Mouse (Mus musculus): ENCODE results near the gene Aplf. TPM values are rescaled to one million over a fixed set of nuclear protein-coding genes. Genes with fewer than 3 reads are reported as not detected.

Aplf gene
- polyA plus RNA-seq (2012; ENCODE audit: insufficient read depth, insufficient read length, low replicate concordance, missing spikeins) = not detected in 2 replicates

DNA sequence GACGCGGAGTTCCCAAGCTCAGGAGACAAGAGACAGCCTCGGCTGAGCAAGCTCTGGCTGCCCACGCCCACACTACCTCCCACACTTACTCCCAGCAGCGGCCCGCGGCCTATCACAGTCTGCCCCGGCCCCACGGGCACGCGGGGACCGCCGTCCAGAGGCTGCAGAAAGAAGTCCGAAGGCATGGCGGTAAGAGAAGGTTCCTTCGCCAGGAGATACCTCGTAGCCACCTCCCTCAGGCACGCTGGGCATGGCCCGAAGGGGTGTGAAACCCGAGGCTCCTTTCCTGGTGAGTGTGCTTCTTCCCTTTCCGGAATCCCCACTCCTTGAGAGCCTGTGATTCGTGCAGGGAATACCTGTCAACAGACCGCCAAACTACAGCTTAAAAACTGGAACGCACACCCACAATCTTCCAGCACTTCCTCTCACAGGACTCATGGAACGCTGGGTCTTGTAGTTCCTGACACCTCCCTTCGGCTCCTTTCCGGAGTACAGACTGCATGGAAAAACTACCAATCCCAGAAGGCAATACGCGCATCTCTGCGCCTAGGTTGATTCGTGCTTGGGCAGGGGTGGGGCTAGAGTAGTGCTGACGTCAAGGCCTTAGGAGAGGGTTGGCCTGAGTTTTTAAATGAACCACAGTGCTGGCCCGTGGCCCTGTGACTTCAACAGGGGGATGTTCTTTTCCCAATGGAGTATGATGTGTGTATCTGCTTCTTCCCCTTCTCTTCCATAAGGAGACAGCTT is at the start of gene Aplf:
TSS of gene Aplf (minus strand) at position 423 of the 747 bp plus-strand sequence.
- H3K4me3 ChIP-seq (ENCODE audit: insufficient read depth, low read depth, low read length) = peak within 1 kb of the TSS; percentile 76
- WGBS = under 1% methylated on average over 33 of the region's 33 CpGs
- TF ChIP-seq POLR2A (IDR thresholded peaks at IDR 0.05; ENCODE audit: insufficient read depth, low read depth, low read length) (no peak), CTCF (IDR thresholded peaks at IDR 0.05; ENCODE audit: insufficient read depth, low read depth, low read length) (no peak)
- peak within 1 kb of the TSS; percentile 66; the same call in 1 of the 2 replicates for H3K27ac ChIP-seq (ENCODE audit: insufficient read depth, low read depth, low read length)
- H3K4me1 ChIP-seq (ENCODE audit: control insufficient read depth, insufficient read depth, low read length) = peaks cover 5% of the 10 kb centered on the region; the same call in 1 of the 2 replicates

DNA sequence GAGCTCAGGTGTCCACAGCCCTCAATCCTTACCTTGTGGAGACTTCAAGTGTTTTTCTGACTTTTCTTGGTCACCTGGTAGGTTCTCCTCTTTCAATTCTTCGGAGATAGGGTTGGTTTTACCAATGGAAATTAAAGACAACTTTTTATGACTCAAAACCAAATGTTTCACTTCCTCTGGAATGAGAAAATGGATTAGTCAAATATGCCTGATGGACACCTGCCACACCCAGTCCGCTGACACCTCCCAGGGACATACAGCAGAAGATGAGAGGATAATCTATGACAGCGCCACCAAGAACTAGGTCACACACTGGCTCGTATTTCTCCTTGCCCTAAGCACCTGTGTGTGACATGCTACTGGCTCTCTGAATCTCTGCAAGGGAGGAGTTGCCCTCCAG is 42.1 kb upstream of the Aplf start:
- Histone ChIP-seq H3K4me1 (ENCODE audit: control insufficient read depth, insufficient read depth, low read length) (0 out of 2 replicates have a peak, but pooled peaks cover 3% of the 10 kb centered on the region), H3K4me3 (ENCODE audit: insufficient read depth, low read depth, low read length) (no peak overlapping the region), H3K27ac (ENCODE audit: insufficient read depth, low read depth, low read length) (no peak overlapping the region)
- TF ChIP-seq CTCF (IDR thresholded peaks at IDR 0.05; ENCODE audit: insufficient read depth, low read depth, low read length) (no peak), POLR2A (IDR thresholded peaks at IDR 0.05; ENCODE audit: insufficient read depth, low read depth, low read length) (no peak)
- 90% methylated on average over 4 of the region's 4 CpGs for whole genome bisulfite sequencing

DNA sequence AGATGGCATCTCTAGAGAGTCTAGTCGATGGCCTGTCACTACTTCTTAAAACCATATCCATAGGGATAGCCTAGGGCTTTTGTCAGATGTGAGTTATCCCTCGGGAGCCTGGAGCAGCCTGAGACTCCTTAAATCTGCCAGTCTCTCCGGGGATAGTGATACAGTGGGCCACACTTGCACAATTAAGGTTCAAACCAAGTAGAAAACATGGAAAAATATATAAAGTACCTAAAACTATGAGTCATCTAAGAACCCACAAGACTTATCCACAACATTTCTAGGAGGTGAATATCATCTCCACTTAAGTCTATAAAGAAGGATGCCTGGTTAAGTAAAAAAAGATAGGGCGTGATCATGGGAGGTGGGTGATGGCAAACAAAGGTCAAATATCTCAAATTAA is 40.3 kb upstream of the Aplf start:
- Histone ChIP-seq H3K4me1 (ENCODE audit: control insufficient read depth, insufficient read depth, low read length) (0 out of 2 replicates have a peak, but pooled peaks cover 3% of the 10 kb centered on the region), H3K27ac (ENCODE audit: insufficient read depth, low read depth, low read length) (no peak overlapping the region), H3K4me3 (ENCODE audit: insufficient read depth, low read depth, low read length) (no peak overlapping the region)
- no peak for TF ChIP-seq POLR2A (IDR thresholded peaks at IDR 0.05; ENCODE audit: insufficient read depth, low read depth, low read length)
- TF ChIP-seq CTCF (IDR thresholded peaks at IDR 0.05; ENCODE audit: insufficient read depth, low read depth, low read length) = no peak
- WGBS = 90% methylated on average over 4 of the region's 4 CpGs

DNA sequence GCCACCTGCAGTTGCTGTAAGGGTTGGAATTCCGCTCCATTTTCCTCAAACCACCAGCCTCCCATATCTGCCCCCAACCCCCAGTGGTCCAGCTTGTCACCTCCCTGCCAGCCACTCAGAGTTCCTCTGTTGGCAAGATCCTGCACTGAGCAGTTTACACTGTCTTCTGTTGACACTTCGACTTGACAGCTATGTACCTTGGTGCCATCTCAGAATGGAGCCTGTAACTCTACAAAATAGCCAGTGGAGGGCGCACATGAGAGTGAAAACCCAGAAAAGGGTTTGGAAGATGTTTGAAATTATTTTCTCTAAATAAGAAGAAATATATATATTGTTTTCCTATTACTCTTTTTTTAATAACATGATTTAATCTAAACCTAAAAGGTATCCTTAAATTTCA is 34.3 kb upstream of the Aplf start:
- TF ChIP-seq POLR2A (IDR thresholded peaks at IDR 0.05; ENCODE audit: insufficient read depth, low read depth, low read length) = no peak
- no peak overlapping the region for H3K4me3 ChIP-seq (ENCODE audit: insufficient read depth, low read depth, low read length)
- no peak overlapping the region for H3K27ac ChIP-seq (ENCODE audit: insufficient read depth, low read depth, low read length)
- WGBS = 50% methylated on average over 3 of the region's 3 CpGs
- peaks cover 6% of the 10 kb centered on the region; the same call in 1 of the 2 replicates for H3K4me1 ChIP-seq (ENCODE audit: control insufficient read depth, insufficient read depth, low read length)

DNA sequence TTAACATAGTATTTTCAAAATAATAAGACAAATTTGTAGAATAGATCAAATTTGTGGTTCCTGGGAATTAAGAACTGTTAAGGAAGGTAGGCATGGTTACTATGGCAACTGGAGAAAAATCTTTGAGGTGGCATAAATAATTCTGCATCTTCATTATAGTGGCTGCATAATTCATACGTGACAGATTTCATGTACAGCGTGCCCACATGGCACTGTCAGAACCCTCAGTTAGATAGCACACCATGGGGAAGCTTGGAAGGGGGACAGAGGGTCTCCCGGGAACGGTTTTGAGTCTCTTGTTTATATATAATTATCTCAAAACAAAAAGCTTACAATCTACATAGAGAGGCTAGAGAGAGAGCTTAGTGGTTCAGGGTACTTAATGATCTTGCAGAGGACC is 24.6 kb upstream of the Aplf start:
- no peak overlapping the region for H3K4me3 ChIP-seq (ENCODE audit: insufficient read depth, low read depth, low read length)
- H3K4me1 ChIP-seq (ENCODE audit: control insufficient read depth, insufficient read depth, low read length) = 0 out of 2 replicates have a peak, but pooled peaks cover 4% of the 10 kb centered on the region
- 61% methylated on average over 4 of the region's 4 CpGs for WGBS
- no peak overlapping the region for H3K27ac ChIP-seq (ENCODE audit: insufficient read depth, low read depth, low read length)
- TF ChIP-seq CTCF (IDR thresholded peaks at IDR 0.05; ENCODE audit: insufficient read depth, low read depth, low read length) = no peak
- TF ChIP-seq POLR2A (IDR thresholded peaks at IDR 0.05; ENCODE audit: insufficient read depth, low read depth, low read length) = no peak

DNA sequence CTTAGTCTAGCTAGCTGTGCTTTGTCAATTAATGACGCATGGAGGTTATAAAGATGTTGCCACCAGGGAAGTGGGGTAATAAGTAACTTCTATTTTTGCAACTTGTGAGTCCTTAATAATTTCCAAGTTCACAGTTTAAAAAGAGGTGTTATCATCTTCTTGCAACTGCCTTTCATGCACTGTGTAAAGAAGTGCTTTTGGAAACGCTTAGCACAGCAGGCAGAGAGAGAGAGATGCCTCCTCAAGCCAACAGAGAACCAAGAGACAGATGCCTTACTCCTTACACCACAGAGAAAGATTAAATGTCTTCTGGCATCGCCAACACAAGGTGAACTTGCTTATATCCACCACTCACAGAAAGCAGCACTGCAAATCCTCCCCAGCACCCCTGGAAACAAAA is 24.0 kb upstream of the Aplf start:
- 44% methylated on average over 3 of the region's 3 CpGs for WGBS
- H3K27ac ChIP-seq (ENCODE audit: insufficient read depth, low read depth, low read length) = 0 out of 2 replicates have a peak overlapping the region, but pooled peaks have one; percentile 12
- no peak overlapping the region for H3K4me3 ChIP-seq (ENCODE audit: insufficient read depth, low read depth, low read length)
- TF ChIP-seq POLR2A (IDR thresholded peaks at IDR 0.05; ENCODE audit: insufficient read depth, low read depth, low read length) (no peak), CTCF (IDR thresholded peaks at IDR 0.05; ENCODE audit: insufficient read depth, low read depth, low read length) (no peak)
- 0 out of 2 replicates have a peak, but pooled peaks cover 4% of the 10 kb centered on the region for H3K4me1 ChIP-seq (ENCODE audit: control insufficient read depth, insufficient read depth, low read length)

DNA sequence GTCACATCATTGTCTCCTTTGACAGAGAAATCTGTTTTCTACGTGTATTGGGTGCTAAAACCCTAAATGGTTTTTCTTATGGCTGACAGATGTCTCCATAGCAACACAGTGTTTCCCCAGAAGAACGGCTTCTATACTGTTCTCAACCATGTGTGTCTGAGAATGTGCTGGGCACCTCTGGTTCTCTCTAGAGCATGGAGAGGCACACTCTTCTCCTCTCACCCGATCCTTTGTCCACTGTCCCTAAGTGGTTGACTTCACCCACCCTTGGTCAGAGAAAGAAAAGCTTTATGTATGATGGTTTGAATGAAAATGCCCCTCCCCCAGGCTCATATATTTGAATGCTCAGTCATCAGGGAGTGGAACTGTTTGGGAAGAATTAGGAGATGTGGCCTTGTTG is 8.4 kb upstream of the Aplf start:
- WGBS = 63% methylated on average over 3 of the region's 3 CpGs
- Histone ChIP-seq H3K4me3 (ENCODE audit: insufficient read depth, low read depth, low read length) (no peak overlapping the region), H3K27ac (ENCODE audit: insufficient read depth, low read depth, low read length) (no peak overlapping the region), H3K4me1 (ENCODE audit: control insufficient read depth, insufficient read depth, low read length) (no peaks in the 10 kb centered on the region)
- no peak for TF ChIP-seq CTCF (IDR thresholded peaks at IDR 0.05; ENCODE audit: insufficient read depth, low read depth, low read length)
- TF ChIP-seq POLR2A (IDR thresholded peaks at IDR 0.05; ENCODE audit: insufficient read depth, low read depth, low read length) = no peak

DNA sequence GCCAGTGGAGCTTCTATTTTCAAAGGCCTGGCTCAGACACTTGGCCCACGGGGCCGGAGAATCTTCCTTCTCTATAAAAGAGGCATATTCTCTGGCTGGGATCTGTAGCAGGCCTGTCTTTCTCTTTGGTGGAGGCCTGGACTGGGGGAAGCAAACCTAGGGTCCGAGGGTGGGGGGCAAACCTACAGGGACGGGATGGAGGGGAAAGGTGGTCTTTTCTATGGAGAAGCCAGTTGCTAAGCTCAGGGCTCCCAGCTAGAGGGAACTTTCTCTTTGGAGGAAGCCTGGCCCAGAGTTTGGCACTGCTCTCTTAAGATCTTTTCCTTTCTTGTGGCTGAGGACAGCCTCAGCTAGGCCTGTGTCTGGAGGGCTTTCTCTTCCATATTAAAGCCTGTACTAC is 668 bp upstream of the Aplf start:
- H3K4me3 ChIP-seq (ENCODE audit: insufficient read depth, low read depth, low read length) = peak overlapping the region; percentile 18
- peak overlapping the region; percentile 66; the same call in 1 of the 2 replicates for H3K27ac ChIP-seq (ENCODE audit: insufficient read depth, low read depth, low read length)
- 49% methylated on average over 4 of the region's 4 CpGs for WGBS
- H3K4me1 ChIP-seq (ENCODE audit: control insufficient read depth, insufficient read depth, low read length) = peaks cover 5% of the 10 kb centered on the region; the same call in 1 of the 2 replicates
- TF ChIP-seq CTCF (IDR thresholded peaks at IDR 0.05; ENCODE audit: insufficient read depth, low read depth, low read length) (no peak), POLR2A (IDR thresholded peaks at IDR 0.05; ENCODE audit: insufficient read depth, low read depth, low read length) (0 out of 2 replicates have a peak, but pooled peaks have one; percentile 0)

DNA sequence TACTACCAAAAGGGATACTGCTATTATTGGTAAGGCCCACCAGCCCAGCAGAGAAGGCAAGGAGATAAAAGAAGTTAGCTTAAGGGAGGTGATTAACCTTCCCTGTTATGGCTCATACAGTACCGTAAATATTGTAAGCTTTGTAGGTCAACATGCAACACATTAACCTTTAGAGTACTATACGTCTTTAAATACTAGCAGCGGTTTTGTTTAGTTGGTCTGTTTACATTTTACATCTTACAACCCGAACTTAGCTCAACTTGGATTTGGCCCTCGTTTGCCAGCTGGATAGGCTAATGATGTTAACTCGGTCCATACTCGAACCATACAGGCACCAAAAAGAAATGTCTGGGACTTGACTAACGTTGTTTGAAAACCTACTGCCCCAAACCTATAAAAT is 640 bp downstream of the Aplf start:
- H3K27ac ChIP-seq (ENCODE audit: insufficient read depth, low read depth, low read length) = no peak overlapping the region
- no peak for TF ChIP-seq POLR2A (IDR thresholded peaks at IDR 0.05; ENCODE audit: insufficient read depth, low read depth, low read length)
- WGBS = 7% methylated on average over 8 of the region's 8 CpGs

More for the DNA sequence above, 640 bp downstream of the Aplf start:
- peak overlapping the region; percentile 76 for H3K4me3 ChIP-seq (ENCODE audit: insufficient read depth, low read depth, low read length)
- peaks cover 5% of the 10 kb centered on the region; the same call in 1 of the 2 replicates for H3K4me1 ChIP-seq (ENCODE audit: control insufficient read depth, insufficient read depth, low read length)

All from olfactory bulb, adult 2 months (tissue).